Mouse (Mus musculus): ENCODE measurements around the gene Oosp3. TPM values are rescaled to one million over a fixed set of nuclear protein-coding genes. Genes with fewer than 3 reads are reported as not detected.

Gene Oosp3
- polyA plus RNA-seq, 1 experiment = not detected

- no peak for TF ChIP-seq FOSL1 (IDR thresholded peaks at IDR 0.05; ENCODE audit: insufficient read depth, low read length, poor library complexity, severe bottlenecking)
- TF ChIP-seq USF1 (IDR thresholded peaks at IDR 0.05; ENCODE audit: low read depth) = no peak
- TF ChIP-seq MYOG (IDR thresholded peaks at IDR 0.05; ENCODE audit: control insufficient read depth, extremely low read depth, insufficient read length) = no peak
- TF ChIP-seq MYOD1 (IDR thresholded peaks at IDR 0.05; ENCODE audit: control insufficient read depth, insufficient read length, low read depth) = no peak
- TF ChIP-seq MAX (IDR thresholded peaks at IDR 0.05) = no peak
- no peak for TF ChIP-seq CTCF (IDR thresholded peaks at IDR 0.05; ENCODE audit: control insufficient read depth, insufficient read depth, insufficient read length)
- no peak for TF ChIP-seq CEBPB (IDR thresholded peaks at IDR 0.05; ENCODE audit: low read depth)
- H3K79me3 ChIP-seq (ENCODE audit: low read depth) = no peaks in the 10 kb centered on the region
- H3K4me3 ChIP-seq (ENCODE audit: insufficient read depth, poor library complexity, severe bottlenecking) = no peak overlapping the region
- H3K27me3 ChIP-seq (ENCODE audit: control insufficient read depth, insufficient read depth, insufficient read length) = no peaks in the 10 kb centered on the region
- no peaks in the 10 kb centered on the region for H3K36me3 ChIP-seq (ENCODE audit: control insufficient read depth, insufficient read depth)
- no peaks in the 10 kb centered on the region for H3K79me2 ChIP-seq (ENCODE audit: control insufficient read depth, insufficient read depth)
- no peak overlapping the region for H3ac ChIP-seq (ENCODE audit: control insufficient read depth, insufficient read length, low read depth)
Observed at GRCm38 (mm10) chr19:11725915-11726314, 29.1 kb downstream of the Oosp3 start.

DNA sequence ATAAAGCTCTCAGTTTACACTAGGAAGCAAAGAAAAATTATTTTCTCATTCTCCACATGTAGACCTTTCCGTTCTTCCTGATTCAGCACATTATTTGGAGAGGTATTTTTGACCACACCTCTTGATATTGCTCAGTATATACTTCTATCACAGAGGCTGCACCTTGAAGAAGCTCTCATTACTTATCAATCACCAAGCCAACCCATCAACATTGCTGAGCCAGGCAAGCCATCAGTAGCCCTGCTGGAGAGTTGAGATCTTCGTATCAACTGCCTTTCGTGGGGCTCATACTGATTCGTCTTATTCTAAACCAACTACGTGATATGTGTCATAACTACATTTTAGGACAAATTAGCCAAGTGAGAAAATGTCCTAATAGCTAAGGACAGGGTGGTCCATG lies 30.4 kb downstream of the Oosp3 start:
- H3K4me3 ChIP-seq (ENCODE audit: insufficient read depth, poor library complexity, severe bottlenecking) = no peak overlapping the region
- no peaks in the 10 kb centered on the region for H3K79me2 ChIP-seq (ENCODE audit: control insufficient read depth, insufficient read depth)
- H3K36me3 ChIP-seq (ENCODE audit: control insufficient read depth, insufficient read depth) = no peaks in the 10 kb centered on the region
- H3K27me3 ChIP-seq (ENCODE audit: control insufficient read depth, insufficient read depth, insufficient read length) = no peaks in the 10 kb centered on the region
- no peaks in the 10 kb centered on the region for H3K79me3 ChIP-seq (ENCODE audit: low read depth)
- TF ChIP-seq MAX (IDR thresholded peaks at IDR 0.05) (no peak), MYOG (IDR thresholded peaks at IDR 0.05; ENCODE audit: control insufficient read depth, extremely low read depth, insufficient read length) (no peak), CEBPB (IDR thresholded peaks at IDR 0.05; ENCODE audit: low read depth) (no peak), USF1 (IDR thresholded peaks at IDR 0.05; ENCODE audit: low read depth) (no peak), CTCF (IDR thresholded peaks at IDR 0.05; ENCODE audit: control insufficient read depth, insufficient read depth, insufficient read length) (no peak), MYOD1 (IDR thresholded peaks at IDR 0.05; ENCODE audit: control insufficient read depth, insufficient read length, low read depth) (no peak), FOSL1 (IDR thresholded peaks at IDR 0.05; ENCODE audit: insufficient read depth, low read length, poor library complexity, severe bottlenecking) (no peak)
- H3ac ChIP-seq (ENCODE audit: control insufficient read depth, insufficient read length, low read depth) = no peak overlapping the region

- Histone ChIP-seq H3ac (ENCODE audit: control insufficient read depth, insufficient read length, low read depth) (no peak overlapping the region), H3K27me3 (ENCODE audit: control insufficient read depth, insufficient read depth, insufficient read length) (no peaks in the 10 kb centered on the region), H3K4me3 (ENCODE audit: insufficient read depth, poor library complexity, severe bottlenecking) (no peak overlapping the region), H3K36me3 (ENCODE audit: control insufficient read depth, insufficient read depth) (no peaks in the 10 kb centered on the region), H3K79me3 (ENCODE audit: low read depth) (no peaks in the 10 kb centered on the region), H3K79me2 (ENCODE audit: control insufficient read depth, insufficient read depth) (no peaks in the 10 kb centered on the region)
- TF ChIP-seq CTCF (IDR thresholded peaks at IDR 0.05; ENCODE audit: control insufficient read depth, insufficient read depth, insufficient read length) = no peak
- no peak for TF ChIP-seq MYOD1 (IDR thresholded peaks at IDR 0.05; ENCODE audit: control insufficient read depth, insufficient read length, low read depth)
- no peak for TF ChIP-seq MYOG (IDR thresholded peaks at IDR 0.05; ENCODE audit: control insufficient read depth, extremely low read depth, insufficient read length)
- TF ChIP-seq MAX (IDR thresholded peaks at IDR 0.05) = no peak
- TF ChIP-seq USF1 (IDR thresholded peaks at IDR 0.05; ENCODE audit: low read depth) = no peak
- TF ChIP-seq FOSL1 (IDR thresholded peaks at IDR 0.05; ENCODE audit: insufficient read depth, low read length, poor library complexity, severe bottlenecking) = no peak
- TF ChIP-seq CEBPB (IDR thresholded peaks at IDR 0.05; ENCODE audit: low read depth) = no peak
Observed at GRCm38 (mm10) chr19:11730278-11730677, 33.4 kb downstream of the Oosp3 start.

DNA sequence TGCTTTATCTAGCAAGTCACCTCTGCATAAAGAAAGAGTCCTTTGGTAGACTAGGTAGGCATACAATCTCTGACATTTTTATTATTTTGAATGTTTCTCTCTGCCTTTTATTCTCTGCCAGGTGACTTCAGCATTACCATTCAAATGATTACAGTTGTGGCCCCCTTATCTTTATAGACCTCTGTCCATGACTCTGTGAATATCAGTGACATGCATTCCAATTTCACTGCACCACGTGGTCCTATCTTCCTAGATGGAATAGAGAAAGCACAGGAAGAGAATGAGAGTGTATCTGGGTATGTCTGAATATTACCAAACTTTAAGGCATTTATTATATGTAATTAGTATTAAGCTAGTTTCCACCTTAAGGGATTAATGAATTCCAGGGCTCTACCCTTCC lies 39.6 kb downstream of the Oosp3 start:
- Histone ChIP-seq H3ac (ENCODE audit: control insufficient read depth, insufficient read length, low read depth) (no peak overlapping the region), H3K27me3 (ENCODE audit: control insufficient read depth, insufficient read depth, insufficient read length) (no peaks in the 10 kb centered on the region), H3K36me3 (ENCODE audit: control insufficient read depth, insufficient read depth) (no peaks in the 10 kb centered on the region), H3K79me3 (ENCODE audit: low read depth) (no peaks in the 10 kb centered on the region), H3K4me3 (ENCODE audit: insufficient read depth, poor library complexity, severe bottlenecking) (no peak overlapping the region), H3K79me2 (ENCODE audit: control insufficient read depth, insufficient read depth) (no peaks in the 10 kb centered on the region)
- TF ChIP-seq CTCF (IDR thresholded peaks at IDR 0.05; ENCODE audit: control insufficient read depth, insufficient read depth, insufficient read length) (no peak), MAX (IDR thresholded peaks at IDR 0.05) (no peak), CEBPB (IDR thresholded peaks at IDR 0.05; ENCODE audit: low read depth) (no peak)

GRCm38 (mm10) chr19:11745680-11746079 lies 48.8 kb downstream of the Oosp3 start:
- no peak overlapping the region for H3ac ChIP-seq (ENCODE audit: control insufficient read depth, insufficient read length, low read depth)
- no peak for TF ChIP-seq USF1 (IDR thresholded peaks at IDR 0.05; ENCODE audit: low read depth)
- TF ChIP-seq FOSL1 (IDR thresholded peaks at IDR 0.05; ENCODE audit: insufficient read depth, low read length, poor library complexity, severe bottlenecking) = no peak
- no peak for TF ChIP-seq CTCF (IDR thresholded peaks at IDR 0.05; ENCODE audit: control insufficient read depth, insufficient read depth, insufficient read length)
- no peak for TF ChIP-seq MYOG (IDR thresholded peaks at IDR 0.05; ENCODE audit: control insufficient read depth, extremely low read depth, insufficient read length)
- no peak for TF ChIP-seq CEBPB (IDR thresholded peaks at IDR 0.05; ENCODE audit: low read depth)
- H3K79me2 ChIP-seq (ENCODE audit: control insufficient read depth, insufficient read depth) = no peaks in the 10 kb centered on the region
- no peaks in the 10 kb centered on the region for H3K27me3 ChIP-seq (ENCODE audit: control insufficient read depth, insufficient read depth, insufficient read length)
- H3K36me3 ChIP-seq (ENCODE audit: control insufficient read depth, insufficient read depth) = no peaks in the 10 kb centered on the region
- no peaks in the 10 kb centered on the region for H3K79me3 ChIP-seq (ENCODE audit: low read depth)
- no peak overlapping the region for H3K4me3 ChIP-seq (ENCODE audit: insufficient read depth, poor library complexity, severe bottlenecking)

GRCm38 (mm10) chr19:11747298-11747697 lies 50.4 kb downstream of the Oosp3 start, which contains the start of gene Gif:
Gif (plus strand) TSS chr19:11747554.
- no peak for TF ChIP-seq MYOD1 (IDR thresholded peaks at IDR 0.05; ENCODE audit: control insufficient read depth, insufficient read length, low read depth)
- TF ChIP-seq CTCF (IDR thresholded peaks at IDR 0.05; ENCODE audit: control insufficient read depth, insufficient read depth, insufficient read length) = no peak
- TF ChIP-seq USF1 (IDR thresholded peaks at IDR 0.05; ENCODE audit: low read depth) = no peak
- Histone ChIP-seq H3K79me2 (ENCODE audit: control insufficient read depth, insufficient read depth) (no peaks in the 10 kb centered on the region), H3ac (ENCODE audit: control insufficient read depth, insufficient read length, low read depth) (no peak within 1 kb of the TSS)

More at GRCm38 (mm10) chr19:11747298-11747697, 50.4 kb downstream of the Oosp3 start, which contains the start of gene Gif:
- Histone ChIP-seq H3K27me3 (ENCODE audit: control insufficient read depth, insufficient read depth, insufficient read length) (no peaks in the 10 kb centered on the region), H3K4me3 (ENCODE audit: insufficient read depth, poor library complexity, severe bottlenecking) (no peak within 1 kb of the TSS), H3K79me3 (ENCODE audit: low read depth) (no peaks in the 10 kb centered on the region), H3K36me3 (ENCODE audit: control insufficient read depth, insufficient read depth) (no peaks in the 10 kb centered on the region)

Other genes starting within 250 kb of the Oosp3 start
- gene Ms4a6c, start 227.7 kb upstream of the Oosp3 start, polyA plus RNA-seq (2012; fragmentation: generic; extraction: Trizol) = not detected
- gene Gm8369, start 211.1 kb upstream of the Oosp3 start, polyA plus RNA-seq (2012; fragmentation: generic; extraction: Trizol) = not detected
- gene Ms4a6b, start 180.5 kb upstream of the Oosp3 start, polyA plus RNA-seq (2012; fragmentation: generic; extraction: Trizol) = not detected
- gene Ms4a4d, start 160.3 kb upstream of the Oosp3 start, polyA plus RNA-seq (2012; fragmentation: generic; extraction: Trizol) = not detected
- not detected for gene Ms4a6d, start 92.2 kb upstream of the Oosp3 start, polyA plus RNA-seq (2012; fragmentation: generic; extraction: Trizol)
- not detected for gene Ms4a2, start 73.3 kb upstream of the Oosp3 start, polyA plus RNA-seq (2012; fragmentation: generic; extraction: Trizol)
- not detected for gene Ms4a3, start 56.2 kb upstream of the Oosp3 start, polyA plus RNA-seq (2012; fragmentation: generic; extraction: Trizol)
- not detected for gene Oosp2, start 36.5 kb upstream of the Oosp3 start, polyA plus RNA-seq (2012; fragmentation: generic; extraction: Trizol)
- gene Oosp1, start 5.9 kb upstream of the Oosp3 start, polyA plus RNA-seq (2012; fragmentation: generic; extraction: Trizol) = not detected
- gene Gif, start 50.5 kb downstream of the Oosp3 start, polyA plus RNA-seq (2012; fragmentation: generic; extraction: Trizol) = not detected
- gene Mrpl16, start 73.3 kb downstream of the Oosp3 start, polyA plus RNA-seq (2012; fragmentation: generic; extraction: Trizol) = 60.5 TPM
- 5.4 TPM for gene Stx3, start 122.3 kb downstream of the Oosp3 start, polyA plus RNA-seq (2012; fragmentation: generic; extraction: Trizol)
- gene Olfr1417, start 142.2 kb downstream of the Oosp3 start, polyA plus RNA-seq (2012; fragmentation: generic; extraction: Trizol) = not detected
- gene Olfr1418, start 164.0 kb downstream of the Oosp3 start, polyA plus RNA-seq (2012; fragmentation: generic; extraction: Trizol) = not detected
- gene Olfr1419, start 178.1 kb downstream of the Oosp3 start, polyA plus RNA-seq (2012; fragmentation: generic; extraction: Trizol) = not detected
- not detected for gene Olfr1420, start 189.5 kb downstream of the Oosp3 start, polyA plus RNA-seq (2012; fragmentation: generic; extraction: Trizol)
- 13.3 TPM for gene Patl1, start 215.3 kb downstream of the Oosp3 start, polyA plus RNA-seq (2012; fragmentation: generic; extraction: Trizol)

All from C2C12 (cell line).